Mouse (Mus musculus): ENCODE data around the gene 9230112D13Rik. TPM values are rescaled to one million over a fixed set of nuclear protein-coding genes. Genes with fewer than 3 reads are reported as not detected.

Gene 9230112D13Rik
- total and polyA plus RNA-seq, 3 experiments = 1.6 to 1.9 (median 1.7) TPM

GRCm38 (mm10) chr14:34570903-34571302 lies 48.3 kb upstream of the 9230112D13Rik start:
- no peak overlapping the region for H3K4me3 ChIP-seq (replicated peaks in 1 of 3; ENCODE audit: low read depth in 2 of 3, low read length in 2 of 3, poor library complexity in 1 of 3)
- H3K79me2 ChIP-seq (replicated peaks; ENCODE audit: control insufficient read depth, extremely low read depth, insufficient read depth, poor library complexity, severe bottlenecking) = no peaks in the 10 kb centered on the region
- H3K9me3 ChIP-seq (replicated peaks; ENCODE audit: low read length) = no peaks in the 10 kb centered on the region
- H3K27ac ChIP-seq (ENCODE audit: insufficient read depth, low read depth) = no peak overlapping the region
- peaks cover 10 to 19% of the 10 kb centered on the region in 2 experiments for H3K4me1 ChIP-seq (ENCODE audit: control insufficient read depth in 1 of 2, insufficient read depth in 2 of 2)
- no peak overlapping the region for H3K4me2 ChIP-seq (ENCODE audit: insufficient read depth, low read depth, poor library complexity, severe bottlenecking)
- H3K36me3 ChIP-seq (replicated peaks in 1 of 2; ENCODE audit: control insufficient read depth in 1 of 2, insufficient read depth in 1 of 2, low read length in 1 of 2) = no peaks in the 10 kb centered on the region
- dilution Hi-C loops (cut with MboI; ENCODE audit: extremely low pct_ligation_motif_present, extremely low pct_unique_long_range_greater_than_20kb, low sequenced_read_pairs) = no loop called here
- in situ Hi-C loops (cut with MboI; ENCODE audit: low pct_ligation_motif_present, low pct_unique_long_range_greater_than_20kb, low sequenced_read_pairs) = loop anchor here (10.0 kb wide), 1 partner anchor 486 kb away; the partner anchor contains the start of gene Anxa8
- no peaks in the 10 kb centered on the region for H3K27me3 ChIP-seq (replicated peaks)
- TF ChIP-seq USF2 (conservative IDR thresholded peaks at IDR 0.05; ENCODE audit: low read depth, low read length) (no peak), GABPA (IDR thresholded peaks at IDR 0.05; ENCODE audit: insufficient replicate concordance, low read depth, low read length) (no peak), ETS1 (conservative IDR thresholded peaks at IDR 0.05; ENCODE audit: low read depth, low read length) (no peak)
- DNase-seq (ENCODE audit: extremely low read depth) = no peak
- no peak overlapping the region for H3K9ac ChIP-seq (ENCODE audit: insufficient read depth, low read depth)

GRCm38 (mm10) chr14:34570294-34570693 lies 47.7 kb upstream of the 9230112D13Rik start:
- no peaks in the 10 kb centered on the region for H3K27me3 ChIP-seq (replicated peaks)
- H3K79me2 ChIP-seq (replicated peaks; ENCODE audit: control insufficient read depth, extremely low read depth, insufficient read depth, poor library complexity, severe bottlenecking) = no peaks in the 10 kb centered on the region
- peaks cover 10 to 19% of the 10 kb centered on the region in 2 experiments for H3K4me1 ChIP-seq (ENCODE audit: control insufficient read depth in 1 of 2, insufficient read depth in 2 of 2)
- no peak for TF ChIP-seq UBTF (IDR thresholded peaks at IDR 0.05; ENCODE audit: low read depth, low read length)
- TF ChIP-seq E2F4 (IDR thresholded peaks at IDR 0.05; ENCODE audit: insufficient replicate concordance, low read depth, low read length) = no peak
- TF ChIP-seq POLR2A (IDR thresholded peaks at IDR 0.05; ENCODE audit: low read depth, low read length) = no peak
- no peak; the same call in 1 of the 2 replicates for TF ChIP-seq IRF4 (IDR thresholded peaks at IDR 0.05; ENCODE audit: low read depth, low read length)
- no peak for TF ChIP-seq ZNF384 (IDR thresholded peaks at IDR 0.05; ENCODE audit: low read depth, low read length)
- no peak for TF ChIP-seq HCFC1 (IDR thresholded peaks at IDR 0.05; ENCODE audit: low read depth, low read length)
- peak; percentile 94 for TF ChIP-seq RAD21 (IDR thresholded peaks at IDR 0.05; ENCODE audit: low read depth, low read length)
- TF ChIP-seq ELF1 (IDR thresholded peaks at IDR 0.05; ENCODE audit: low read depth, low read length) = no peak
- no peak for TF ChIP-seq CHD2 (IDR thresholded peaks at IDR 0.05; ENCODE audit: low read length)
- TF ChIP-seq USF1 (IDR thresholded peaks at IDR 0.05; ENCODE audit: low read depth, low read length) = no peak
- no peak for TF ChIP-seq MAZ (IDR thresholded peaks at IDR 0.05; ENCODE audit: low read depth, low read length)
- TF ChIP-seq MEF2A (IDR thresholded peaks at IDR 0.05; ENCODE audit: borderline replicate concordance, low read depth, low read length) = no peak
- no peak for TF ChIP-seq BHLHE40 (IDR thresholded peaks at IDR 0.05; ENCODE audit: low read depth, low read length)
- no peak for TF ChIP-seq TBP (conservative IDR thresholded peaks at IDR 0.05; ENCODE audit: low read depth, low read length)
- TF ChIP-seq PAX5 (IDR thresholded peaks at IDR 0.05; ENCODE audit: low read length) = no peak
- TF ChIP-seq SMC3 (IDR thresholded peaks at IDR 0.05; ENCODE audit: low read depth, low read length) = peak; percentile 86
- TF ChIP-seq KAT2A (IDR thresholded peaks at IDR 0.05; ENCODE audit: insufficient replicate concordance, low read length) = no peak
- TF ChIP-seq NELFE (IDR thresholded peaks at IDR 0.05; ENCODE audit: low read depth, low read length) = no peak
- TF ChIP-seq EP300 (IDR thresholded peaks at IDR 0.05; ENCODE audit: low read length) = no peak
- TF ChIP-seq MXI1 (IDR thresholded peaks at IDR 0.05; ENCODE audit: low read depth, low read length) = no peak
- TF ChIP-seq JUN (IDR thresholded peaks at IDR 0.05; ENCODE audit: insufficient read depth, low read depth, low read length) = no peak
- TF ChIP-seq ZMIZ1 (IDR thresholded peaks at IDR 0.05; ENCODE audit: low read depth, low read length) = no peak
- no peak for TF ChIP-seq MYC (IDR thresholded peaks at IDR 0.05; ENCODE audit: low read depth, low read length)
- no peak for TF ChIP-seq RCOR1 (conservative IDR thresholded peaks at IDR 0.05; ENCODE audit: low read depth, low read length)
- peak; percentile 72 to 94 for TF ChIP-seq CTCF (conservative IDR thresholded peaks at IDR 0.05 in 1 of 2, IDR thresholded peaks at IDR 0.05 in 1 of 2; ENCODE audit: low read depth in 2 of 2, low read length in 2 of 2)
- TF ChIP-seq MAX (IDR thresholded peaks at IDR 0.05; ENCODE audit: low read length) = no peak
- no peak for TF ChIP-seq USF2 (conservative IDR thresholded peaks at IDR 0.05; ENCODE audit: low read depth, low read length)
- TF ChIP-seq TCF12 (IDR thresholded peaks at IDR 0.05; ENCODE audit: low read depth, low read length) = no peak
- no peak for TF ChIP-seq MAFK (IDR thresholded peaks at IDR 0.05; ENCODE audit: insufficient replicate concordance, low read length)
- TF ChIP-seq ZC3H11A (IDR thresholded peaks at IDR 0.05; ENCODE audit: low read depth, low read length) = peak; percentile 77
- no peak for TF ChIP-seq SIN3A (IDR thresholded peaks at IDR 0.05; ENCODE audit: low read length)
- dilution Hi-C loops (cut with MboI; ENCODE audit: extremely low pct_ligation_motif_present, extremely low pct_unique_long_range_greater_than_20kb, low sequenced_read_pairs) = no loop called here
- no peaks in the 10 kb centered on the region for H3K9me3 ChIP-seq (replicated peaks; ENCODE audit: low read length)
- H3K4me3 ChIP-seq (replicated peaks in 1 of 3; ENCODE audit: low read depth in 2 of 3, low read length in 2 of 3, poor library complexity in 1 of 3) = no peak overlapping the region
- H3K9ac ChIP-seq (ENCODE audit: insufficient read depth, low read depth) = no peak overlapping the region
- in situ Hi-C loops (cut with MboI; ENCODE audit: low pct_ligation_motif_present, low pct_unique_long_range_greater_than_20kb, low sequenced_read_pairs) = loop anchor here (10.0 kb wide), 1 partner anchor 485 kb away; the partner anchor contains the start of gene Anxa8
- H3K36me3 ChIP-seq (replicated peaks in 1 of 2; ENCODE audit: control insufficient read depth in 1 of 2, insufficient read depth in 1 of 2, low read length in 1 of 2) = no peaks in the 10 kb centered on the region
- peak; percentile 77 for DNase-seq (ENCODE audit: extremely low read depth)
- H3K27ac ChIP-seq (ENCODE audit: insufficient read depth, low read depth) = no peak overlapping the region
- H3K4me2 ChIP-seq (ENCODE audit: insufficient read depth, low read depth, poor library complexity, severe bottlenecking) = peak overlapping the region; percentile 51; the same call in 1 of the 2 replicates
